Mouse (Mus musculus) urinary bladder, postnatal 14 days (tissue): ENCODE measurements around the gene Tns2.
"Not testable (repeated sequence)": the region's sequence is repeated elsewhere in the genome, so short reads cannot be mapped to it uniquely, and the experiment has no call there.

Experiments
- DNase-seq: peaks from one replicate; pipeline ENCODE4 v3.0.0; 2021; ENCODE audit warnings: low spot score

The Tns2 gene

GRCm38 (mm10) chr15:102142914-102143912, 43.0 kb downstream of the Tns2 start:
- peak; percentile 73 for DNase-seq

GRCm38 (mm10) chr15:102144274-102144711, 44.1 kb downstream of the Tns2 start, which contains the start of gene Igfbp6:
Igfbp6 (plus strand) TSS chr15:102144362.
- DNase-seq, result peak; percentile 42

GRCm38 (mm10) chr15:102144726-102145125, 44.5 kb downstream of the Tns2 start:
- DNase-seq, result no peak

- DNase-seq, result peak; percentile 83
Observed at GRCm38 (mm10) chr15:102145330-102145729, 45.1 kb downstream of the Tns2 start.

- no peak for DNase-seq
Observed at GRCm38 (mm10) chr15:102146089-102146488, 45.9 kb downstream of the Tns2 start.

GRCm38 (mm10) chr15:102146882-102147281, 46.7 kb downstream of the Tns2 start:
- DNase-seq, result peak; percentile 41

GRCm38 (mm10) chr15:102147674-102148402, 47.6 kb downstream of the Tns2 start:
- no peak for DNase-seq

GRCm38 (mm10) chr15:102149561-102149960, 49.3 kb downstream of the Tns2 start:
- DNase-seq, result no peak

- peak; percentile 58 for DNase-seq
Observed at GRCm38 (mm10) chr15:102150301-102151135, 50.3 kb downstream of the Tns2 start, which contains the start of gene Soat2. Soat2 (plus strand) TSS chr15:102150526.

GRCm38 (mm10) chr15:102152646-102153045, 52.4 kb downstream of the Tns2 start:
- DNase-seq, result no peak

- not testable (repeated sequence) for DNase-seq
Observed at GRCm38 (mm10) chr15:102155006-102155405, 54.8 kb downstream of the Tns2 start.

GRCm38 (mm10) chr15:102156836-102157235, 56.6 kb downstream of the Tns2 start:
- DNase-seq, result no peak

GRCm38 (mm10) chr15:102160415-102161060, 60.3 kb downstream of the Tns2 start:
- DNase-seq, result no peak

GRCm38 (mm10) chr15:102163900-102164693, 63.9 kb downstream of the Tns2 start:
- DNase-seq, result no peak

GRCm38 (mm10) chr15:102165468-102166100, 65.4 kb downstream of the Tns2 start:
- DNase-seq, result no peak
